Mouse (Mus musculus): ENCODE measurements around the gene Rhbdd2. TPM values are rescaled to one million over a fixed set of nuclear protein-coding genes. Genes with fewer than 3 reads are reported as not detected.

Rhbdd2 gene
- polyA plus RNA-seq, 1 experiment from 2014 or later, result 44.8 TPM

- no peak for DNase-seq (ENCODE audit: low spot score)
- Histone ChIP-seq H3K9ac (ENCODE audit: low read length) (no peak overlapping the region), H3K9me3 (ENCODE audit: control insufficient read depth, low read length) (no peaks in the 10 kb centered on the region), H3K4me2 (replicated peaks; ENCODE audit: low read depth) (no peak overlapping the region), H3K27ac (replicated peaks) (no peak overlapping the region), H3K36me3 (ENCODE audit: control insufficient read depth, insufficient read depth, low read length) (no peaks in the 10 kb centered on the region), H3K27me3 (ENCODE audit: control insufficient read depth, insufficient read depth, low read length) (no peaks in the 10 kb centered on the region), H3K4me1 (replicated peaks; ENCODE audit: control insufficient read depth, insufficient read depth) (no peaks in the 10 kb centered on the region), H3K4me3 (ENCODE audit: low read depth, low read length) (no peak overlapping the region)
- TF ChIP-seq EP300 (optimal IDR thresholded peaks at IDR 0.05) (no peak), CTCF (IDR thresholded peaks at IDR 0.05; ENCODE audit: low read depth) (no peak)
- WGBS, result 52% methylated on average over 2 of the region's 2 CpGs
- ATAC-seq (ENCODE audit: low FRiP score, low TSS enrichment), result no peak
Measured at GRCm38 (mm10) chr5:135677251-135677650, 44.8 kb downstream of the Rhbdd2 start.

GRCm38 (mm10) chr5:135678481-135678880 is 46.1 kb downstream of the Rhbdd2 start:
- 87% methylated on average over 6 of the region's 6 CpGs for WGBS
- H3K4me2 ChIP-seq (replicated peaks; ENCODE audit: low read depth), result no peak overlapping the region
- no peak for TF ChIP-seq EP300 (optimal IDR thresholded peaks at IDR 0.05)
- TF ChIP-seq CTCF (IDR thresholded peaks at IDR 0.05; ENCODE audit: low read depth), result no peak
- H3K9me3 ChIP-seq (ENCODE audit: control insufficient read depth, low read length), result no peaks in the 10 kb centered on the region
- H3K4me3 ChIP-seq (ENCODE audit: low read depth, low read length), result no peak overlapping the region
- H3K4me1 ChIP-seq (replicated peaks; ENCODE audit: control insufficient read depth, insufficient read depth), result no peaks in the 10 kb centered on the region
- no peaks in the 10 kb centered on the region for H3K27me3 ChIP-seq (ENCODE audit: control insufficient read depth, insufficient read depth, low read length)
- no peak overlapping the region for H3K9ac ChIP-seq (ENCODE audit: low read length)
- H3K36me3 ChIP-seq (ENCODE audit: control insufficient read depth, insufficient read depth, low read length), result no peaks in the 10 kb centered on the region
- DNase-seq (ENCODE audit: low spot score), result no peak
- no peak overlapping the region for H3K27ac ChIP-seq (replicated peaks)
- ATAC-seq (ENCODE audit: low FRiP score, low TSS enrichment), result no peak

- WGBS, result 72% methylated on average over 6 of the region's 6 CpGs
- no peak for DNase-seq (ENCODE audit: low spot score)
- Histone ChIP-seq H3K27me3 (ENCODE audit: control insufficient read depth, insufficient read depth, low read length) (no peaks in the 10 kb centered on the region), H3K9me3 (ENCODE audit: control insufficient read depth, low read length) (no peaks in the 10 kb centered on the region), H3K27ac (replicated peaks) (no peak overlapping the region; the same call in 1 of the 2 replicates), H3K4me1 (replicated peaks; ENCODE audit: control insufficient read depth, insufficient read depth) (no peaks in the 10 kb centered on the region), H3K36me3 (ENCODE audit: control insufficient read depth, insufficient read depth, low read length) (no peaks in the 10 kb centered on the region), H3K4me3 (ENCODE audit: low read depth, low read length) (no peak overlapping the region), H3K4me2 (replicated peaks; ENCODE audit: low read depth) (no peak overlapping the region), H3K9ac (ENCODE audit: low read length) (no peak overlapping the region)
- ATAC-seq (ENCODE audit: low FRiP score, low TSS enrichment), result no peak
- no peak for TF ChIP-seq CTCF (IDR thresholded peaks at IDR 0.05; ENCODE audit: low read depth)
- no peak for TF ChIP-seq EP300 (optimal IDR thresholded peaks at IDR 0.05)
Measured at GRCm38 (mm10) chr5:135680967-135681545, 48.6 kb downstream of the Rhbdd2 start.

GRCm38 (mm10) chr5:135682009-135682408 is 49.6 kb downstream of the Rhbdd2 start:
- H3K4me3 ChIP-seq (ENCODE audit: low read depth, low read length), result no peak overlapping the region
- WGBS, result 90% methylated on average over 5 of the region's 5 CpGs
- DNase-seq (ENCODE audit: low spot score) (no peak), ATAC-seq (ENCODE audit: low FRiP score, low TSS enrichment) (no peak)
- H3K4me2 ChIP-seq (replicated peaks; ENCODE audit: low read depth), result no peak overlapping the region
- H3K4me1 ChIP-seq (replicated peaks; ENCODE audit: control insufficient read depth, insufficient read depth), result no peaks in the 10 kb centered on the region
- no peak overlapping the region for H3K27ac ChIP-seq (replicated peaks)
- no peaks in the 10 kb centered on the region for H3K27me3 ChIP-seq (ENCODE audit: control insufficient read depth, insufficient read depth, low read length)
- no peak overlapping the region for H3K9ac ChIP-seq (ENCODE audit: low read length)
- no peak for TF ChIP-seq EP300 (optimal IDR thresholded peaks at IDR 0.05)
- no peaks in the 10 kb centered on the region for H3K9me3 ChIP-seq (ENCODE audit: control insufficient read depth, low read length)
- H3K36me3 ChIP-seq (ENCODE audit: control insufficient read depth, insufficient read depth, low read length), result no peaks in the 10 kb centered on the region

- Histone ChIP-seq H3K9ac (ENCODE audit: low read length) (no peak overlapping the region), H3K4me2 (replicated peaks; ENCODE audit: low read depth) (no peak overlapping the region), H3K4me1 (replicated peaks; ENCODE audit: control insufficient read depth, insufficient read depth) (no peaks in the 10 kb centered on the region), H3K27me3 (ENCODE audit: control insufficient read depth, insufficient read depth, low read length) (no peaks in the 10 kb centered on the region), H3K36me3 (ENCODE audit: control insufficient read depth, insufficient read depth, low read length) (no peaks in the 10 kb centered on the region), H3K4me3 (ENCODE audit: low read depth, low read length) (no peak overlapping the region), H3K9me3 (ENCODE audit: control insufficient read depth, low read length) (no peaks in the 10 kb centered on the region), H3K27ac (replicated peaks) (peak overlapping the region; percentile 71)
- ATAC-seq (ENCODE audit: low FRiP score, low TSS enrichment) (peak; percentile 41), DNase-seq (ENCODE audit: low spot score) (peak; percentile 55)
- TF ChIP-seq CTCF (IDR thresholded peaks at IDR 0.05; ENCODE audit: low read depth), result no peak
- TF ChIP-seq EP300 (optimal IDR thresholded peaks at IDR 0.05), result no peak
- WGBS, result 50% methylated on average over 12 of the region's 12 CpGs
Measured at GRCm38 (mm10) chr5:135682942-135683570, 50.6 kb downstream of the Rhbdd2 start.

GRCm38 (mm10) chr5:135690401-135690800 is 58.0 kb downstream of the Rhbdd2 start:
- no peaks in the 10 kb centered on the region for H3K27me3 ChIP-seq (ENCODE audit: control insufficient read depth, insufficient read depth, low read length)
- peak overlapping the region; percentile 85; the same call in 1 of the 2 replicates for H3K4me3 ChIP-seq (ENCODE audit: low read depth, low read length)
- no peak overlapping the region for H3K9ac ChIP-seq (ENCODE audit: low read length)
- H3K4me1 ChIP-seq (replicated peaks; ENCODE audit: control insufficient read depth, insufficient read depth), result no peaks in the 10 kb centered on the region
- WGBS, result 75% methylated on average over 5 of the region's 5 CpGs
- H3K4me2 ChIP-seq (replicated peaks; ENCODE audit: low read depth), result peak overlapping the region; percentile 96
- ATAC-seq (ENCODE audit: low FRiP score, low TSS enrichment) (no peak), DNase-seq (ENCODE audit: low spot score) (no peak)
- no peaks in the 10 kb centered on the region for H3K9me3 ChIP-seq (ENCODE audit: control insufficient read depth, low read length)
- H3K27ac ChIP-seq (replicated peaks), result no peak overlapping the region
- no peaks in the 10 kb centered on the region for H3K36me3 ChIP-seq (ENCODE audit: control insufficient read depth, insufficient read depth, low read length)
- TF ChIP-seq EP300 (optimal IDR thresholded peaks at IDR 0.05) (no peak), CTCF (IDR thresholded peaks at IDR 0.05; ENCODE audit: low read depth) (no peak)

Data from stomach, postnatal 0 days (tissue).